Mouse (Mus musculus): ENCODE data around the gene Nepn. TPM values are rescaled to one million over a fixed set of nuclear protein-coding genes. Genes with fewer than 3 reads are reported as not detected.

Nepn gene
- total RNA-seq, 2 experiments from 2014 or later: not detected

DNA sequence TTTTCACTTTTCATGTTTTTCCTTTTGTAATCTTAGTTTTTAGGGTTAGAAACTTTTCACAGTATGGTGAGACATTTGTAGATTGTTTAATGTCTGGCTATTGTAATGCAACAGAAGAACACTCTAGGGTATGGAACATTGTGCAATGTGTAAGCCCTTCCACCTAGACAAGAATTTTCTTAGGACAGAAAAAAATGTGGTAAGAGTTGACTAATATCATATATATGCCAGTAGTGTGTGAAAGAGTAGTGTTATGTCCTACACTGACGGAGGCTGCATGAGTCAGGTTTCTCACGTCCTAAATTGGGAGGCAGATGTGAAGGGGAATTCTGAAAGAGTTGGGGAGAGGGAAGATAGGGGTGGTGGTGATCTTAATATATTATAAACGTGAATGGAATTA is 10.9 kb downstream of the Nepn start:
- ATAC-seq (replicated peaks; ENCODE audit: poor library complexity): no peak

GRCm38 (mm10) chr10:52405160-52405559 is 16.4 kb downstream of the Nepn start:
- no peak for ATAC-seq (replicated peaks; ENCODE audit: poor library complexity)

DNA sequence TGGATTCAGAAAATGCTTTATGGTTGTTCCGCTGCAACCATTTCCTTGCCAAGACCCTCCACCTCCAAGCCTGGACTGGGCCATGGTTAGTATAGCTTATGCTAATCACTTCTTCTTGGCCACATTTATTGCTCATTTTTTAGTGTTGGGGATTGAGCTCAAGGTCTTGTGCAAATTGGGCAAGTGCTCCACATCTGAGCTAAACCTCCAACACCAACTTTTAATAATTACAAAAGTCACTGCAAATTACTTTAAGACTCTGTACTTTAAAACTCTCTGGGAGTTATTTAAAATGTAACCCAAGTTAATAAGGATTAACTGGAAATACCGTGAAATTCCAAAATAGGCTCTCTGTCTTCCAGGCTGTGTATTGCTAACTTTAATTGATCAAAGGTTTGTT is 18.8 kb downstream of the Nepn start:
- no peak for ATAC-seq (replicated peaks; ENCODE audit: poor library complexity)

GRCm38 (mm10) chr10:52415020-52415419 is 26.2 kb downstream of the Nepn start:
- ATAC-seq (replicated peaks; ENCODE audit: poor library complexity): no peak

DNA sequence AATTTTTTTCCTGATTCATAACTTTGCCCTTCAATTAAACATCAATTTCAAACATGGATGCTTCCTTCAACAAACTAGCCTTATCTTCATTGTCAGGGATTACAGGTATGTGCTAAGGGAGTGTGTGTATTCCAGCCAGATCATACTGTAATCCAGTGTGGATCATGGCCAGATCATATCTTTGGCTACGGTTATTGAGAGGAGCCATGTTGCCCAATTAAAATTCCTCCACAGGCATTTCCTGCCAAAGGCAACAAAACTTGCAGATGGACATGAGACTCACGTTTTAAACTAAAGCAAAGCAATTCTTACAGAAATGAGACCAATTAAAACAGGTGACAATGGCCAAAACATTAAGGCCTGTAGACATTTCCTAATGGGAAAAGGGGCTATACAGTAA is 27.7 kb downstream of the Nepn start:
- ATAC-seq (replicated peaks; ENCODE audit: poor library complexity): no peak

DNA sequence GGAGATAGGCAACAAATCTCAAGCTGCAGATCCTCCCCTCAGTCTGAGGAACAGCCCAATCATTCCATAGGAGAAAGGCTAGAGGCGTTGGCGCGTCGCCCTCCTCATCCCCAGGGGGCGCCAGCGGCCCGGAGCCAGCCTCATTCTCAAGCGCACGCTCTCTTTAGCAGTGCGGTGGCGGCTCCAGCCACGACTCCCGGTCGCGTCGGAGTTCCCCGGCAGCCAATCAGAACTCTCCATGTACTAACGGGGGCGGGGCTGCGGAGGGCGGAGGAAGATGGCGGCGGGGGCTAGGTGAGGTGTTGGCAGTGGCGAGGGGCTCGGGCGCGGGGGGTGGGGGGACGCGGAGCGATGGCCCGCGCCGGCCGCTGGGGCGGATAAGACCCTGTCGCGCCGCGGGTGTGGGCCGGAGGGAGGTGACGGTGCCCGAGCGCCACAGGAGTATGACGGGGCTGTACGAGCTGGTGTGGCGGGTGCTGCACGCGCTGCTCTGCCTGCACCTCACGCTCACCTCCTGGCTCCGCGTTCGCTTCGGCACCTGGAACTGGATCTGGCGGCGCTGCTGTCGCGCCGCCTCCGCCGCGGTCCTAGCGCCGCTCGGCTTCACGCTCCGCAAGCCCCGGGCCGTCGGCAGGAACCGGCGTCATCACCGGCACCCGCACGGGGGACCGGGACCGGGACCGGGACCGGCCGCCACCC is 28.7 kb downstream of the Nepn start, which contains the start of gene Nus1:
TSS of gene Nus1 (plus strand) at position 249 of the 699 bp plus-strand sequence.
- peak; percentile 91 for ATAC-seq (replicated peaks; ENCODE audit: poor library complexity)

DNA sequence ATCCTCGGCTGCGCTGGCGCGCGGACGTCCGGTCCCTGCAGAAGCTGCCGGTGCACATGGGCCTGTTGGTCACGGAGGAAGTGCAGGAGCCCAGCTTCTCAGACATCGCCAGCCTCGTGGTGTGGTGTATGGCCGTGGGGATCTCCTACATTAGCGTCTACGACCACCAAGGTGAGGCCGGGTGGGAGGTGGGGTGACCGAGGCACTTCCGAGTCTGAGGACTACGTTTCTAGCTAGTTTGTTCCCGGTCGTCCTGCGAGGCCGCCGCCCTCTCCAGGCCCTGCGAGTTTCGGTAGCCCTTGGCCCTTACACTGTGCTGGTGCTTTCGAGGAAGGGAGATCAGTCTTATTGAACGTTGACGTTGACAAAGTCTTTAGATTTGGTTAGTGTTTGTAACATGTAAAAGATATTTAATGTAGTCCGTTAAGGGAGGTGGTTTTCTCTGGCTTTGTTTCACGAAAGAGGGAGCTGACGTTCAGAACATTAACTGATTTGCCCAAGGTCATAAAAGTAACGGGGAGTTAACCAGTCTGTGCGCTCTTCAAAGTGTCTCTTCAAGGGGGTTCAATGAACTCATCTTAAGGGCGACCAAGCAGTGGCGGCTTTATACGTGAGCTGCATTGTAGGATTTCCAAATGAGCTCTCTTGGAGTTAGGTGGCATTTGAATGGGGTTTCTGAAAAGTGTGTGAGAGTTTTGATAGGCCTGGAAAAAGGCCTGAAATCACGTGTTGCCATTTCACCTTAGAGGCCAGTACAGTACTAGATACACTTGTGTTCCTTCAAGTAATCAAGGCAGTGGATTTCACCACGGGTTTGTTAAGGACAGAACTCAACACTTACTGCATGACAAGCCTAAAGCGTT is 29.5 kb downstream of the Nepn start:
- ATAC-seq (replicated peaks; ENCODE audit: poor library complexity): peak; percentile 21

DNA sequence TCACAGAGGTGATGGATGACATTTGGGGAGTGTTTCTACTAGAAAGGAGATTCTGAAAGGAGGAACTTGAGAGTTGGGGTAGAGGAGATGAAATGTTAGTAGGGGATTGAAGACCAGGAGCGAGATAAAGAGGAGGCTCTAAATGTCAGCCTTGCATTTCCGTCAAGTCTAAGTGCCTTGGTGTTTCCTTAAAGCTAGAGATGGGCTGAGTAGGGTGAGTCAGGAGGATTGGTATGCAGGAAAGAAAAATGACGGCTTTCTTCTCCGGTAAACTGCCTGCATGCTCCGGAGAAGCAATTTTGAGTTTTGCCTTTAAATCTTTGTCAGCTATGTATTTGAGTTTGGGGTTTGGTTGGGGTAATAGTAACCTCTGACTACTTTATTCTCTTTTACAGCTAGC is 30.2 kb downstream of the Nepn start:
- no peak for ATAC-seq (replicated peaks; ENCODE audit: poor library complexity)

- ATAC-seq (replicated peaks; ENCODE audit: poor library complexity): no peak
Measured at GRCm38 (mm10) chr10:52419402-52419801, 30.6 kb downstream of the Nepn start.

DNA sequence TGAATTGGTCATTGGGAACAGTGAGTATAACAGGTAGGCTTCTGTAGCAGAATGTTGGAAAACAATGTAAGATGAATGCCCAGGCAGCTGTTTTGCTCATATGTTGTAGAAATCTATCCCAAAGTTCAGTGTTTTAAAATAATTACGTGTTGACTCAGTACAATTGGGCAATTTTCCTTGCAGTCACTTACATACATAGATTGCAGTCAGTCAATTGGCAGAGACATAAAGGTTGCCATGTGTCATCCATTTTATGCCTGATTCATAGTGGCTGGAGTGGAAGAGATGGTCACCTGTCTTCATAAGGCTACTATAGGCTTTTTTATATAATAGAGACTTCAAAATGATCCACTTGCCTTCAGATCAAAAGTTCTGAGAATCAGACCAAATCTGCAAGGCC is 31.8 kb downstream of the Nepn start:
- ATAC-seq (replicated peaks; ENCODE audit: poor library complexity): no peak

DNA sequence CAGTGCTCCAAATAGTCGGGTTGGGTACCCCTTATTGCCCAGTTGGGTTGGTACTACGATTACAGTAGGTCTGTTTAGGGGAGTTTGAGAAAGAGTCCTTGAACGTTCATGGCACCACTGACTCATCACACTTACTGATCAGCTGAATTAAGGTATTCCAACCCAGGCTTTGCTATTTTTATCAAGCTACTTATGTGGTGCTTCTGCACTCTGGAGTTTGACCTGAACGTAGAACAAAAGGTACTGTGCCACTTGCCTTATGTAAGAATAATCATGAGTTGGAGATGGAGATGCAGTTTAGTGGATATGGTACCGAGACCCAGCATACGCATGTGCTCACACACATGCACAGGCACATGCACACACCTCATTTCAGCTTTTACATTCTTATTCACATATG is 32.9 kb downstream of the Nepn start:
- no peak for ATAC-seq (replicated peaks; ENCODE audit: poor library complexity)

DNA sequence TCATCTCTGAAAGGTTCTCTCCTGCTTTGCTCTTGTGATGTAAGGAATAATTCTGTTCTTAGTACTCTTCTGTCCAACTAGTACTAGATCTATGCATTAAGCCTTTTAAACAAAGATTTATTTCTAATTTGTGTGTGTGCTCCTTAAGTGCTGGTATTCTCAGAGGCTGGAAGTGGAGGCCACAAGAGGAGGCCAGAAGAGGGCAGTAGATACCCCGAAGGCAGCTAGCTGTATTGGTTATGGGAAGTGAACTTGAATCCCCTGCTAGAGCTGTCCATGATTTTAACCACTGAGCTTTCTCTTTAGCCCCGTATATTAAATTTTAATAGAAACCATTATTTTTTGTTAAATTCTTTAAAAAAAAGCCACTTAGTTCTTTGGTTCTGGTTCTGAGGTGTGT is 34.3 kb downstream of the Nepn start:
- ATAC-seq (replicated peaks; ENCODE audit: poor library complexity): peak; percentile 75

DNA sequence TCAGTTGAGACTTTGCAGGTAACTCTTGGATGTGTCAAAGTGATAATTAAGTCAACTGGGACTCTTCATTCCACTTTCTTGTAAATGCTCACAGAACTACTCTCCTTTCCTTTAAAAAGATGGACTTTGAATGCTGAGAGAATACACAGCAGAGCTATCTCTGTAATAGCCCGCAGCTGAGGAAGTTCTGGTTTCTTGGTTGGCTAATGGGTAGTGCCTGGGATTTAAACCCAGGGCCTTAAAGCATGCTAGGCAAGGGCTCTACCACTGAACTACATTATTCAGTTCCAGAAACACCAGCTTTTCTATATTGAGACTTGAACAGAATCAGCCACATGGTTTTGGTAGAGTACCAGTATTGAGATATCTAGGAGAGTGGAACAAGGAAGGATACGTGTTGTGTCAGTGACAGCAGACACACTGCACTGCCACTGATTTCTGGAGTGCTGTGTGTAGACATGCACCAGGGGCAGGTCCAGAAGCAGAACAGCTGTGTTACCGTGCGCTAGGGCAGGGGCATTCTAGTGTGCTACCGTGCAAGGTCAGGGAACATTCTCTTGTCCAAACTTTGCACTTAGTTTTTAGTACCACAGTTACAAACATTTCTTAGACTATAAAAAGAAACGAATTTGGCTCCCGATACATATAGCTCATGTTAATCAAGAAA is 37.7 kb downstream of the Nepn start:
- no peak; the same call in 1 of the 2 replicates for ATAC-seq (replicated peaks; ENCODE audit: poor library complexity)

DNA sequence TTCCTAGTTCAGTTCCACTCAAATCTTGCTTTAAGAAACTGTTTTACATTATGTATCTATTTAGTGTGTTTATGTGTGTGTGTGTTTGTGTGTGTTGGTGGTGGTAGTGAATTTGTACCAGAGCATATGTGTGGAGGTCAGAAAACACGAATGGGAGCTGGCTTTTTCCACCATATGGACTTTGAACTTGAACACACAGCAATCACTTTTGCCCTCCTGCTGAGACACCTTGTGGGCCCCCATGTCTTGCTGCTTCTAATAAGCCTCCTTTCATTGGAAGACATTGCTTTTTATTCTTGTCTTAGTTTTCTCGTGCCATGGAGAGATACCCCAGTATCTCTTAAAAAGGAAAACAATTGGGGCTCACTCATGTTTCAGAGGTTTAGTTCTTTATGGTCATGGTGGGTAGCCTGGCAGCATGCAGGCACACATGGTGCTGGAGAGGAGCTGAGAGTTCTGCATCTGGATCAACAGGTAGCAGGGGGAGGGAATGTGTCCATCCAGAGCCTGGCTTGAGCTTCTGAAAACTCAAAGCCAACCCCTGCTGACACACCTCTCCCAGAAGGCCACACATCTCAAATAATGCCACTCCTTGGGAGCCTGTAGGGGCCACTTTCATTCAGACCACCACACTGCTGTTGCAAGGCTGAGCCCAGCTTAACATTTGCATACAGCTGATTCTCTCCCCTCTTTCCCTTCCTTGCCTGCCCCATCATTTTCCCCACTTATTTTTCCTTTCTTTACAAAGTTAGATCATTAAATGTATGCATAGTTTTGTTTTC is 39.1 kb downstream of the Nepn start:
- ATAC-seq (replicated peaks; ENCODE audit: poor library complexity): no peak

DNA sequence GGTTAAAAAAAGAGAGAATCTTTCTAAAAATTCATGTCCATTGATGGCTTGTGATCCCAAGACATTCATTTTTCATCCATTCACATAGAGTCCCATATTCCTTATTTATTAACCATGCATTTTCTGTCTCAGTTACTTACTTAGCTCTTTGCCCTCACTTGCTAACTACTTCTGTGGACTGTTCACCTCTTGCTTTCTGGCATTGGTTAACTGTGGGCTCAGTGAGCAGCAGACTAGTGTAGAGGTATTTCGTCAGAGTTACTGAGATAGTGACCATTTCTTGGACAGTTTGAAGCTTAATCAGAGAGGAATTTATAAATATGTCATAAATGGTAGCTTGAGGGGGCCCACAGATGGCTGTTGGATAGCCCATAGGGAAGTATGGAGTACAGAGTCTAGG is 42.2 kb downstream of the Nepn start:
- no peak for ATAC-seq (replicated peaks; ENCODE audit: poor library complexity)

DNA sequence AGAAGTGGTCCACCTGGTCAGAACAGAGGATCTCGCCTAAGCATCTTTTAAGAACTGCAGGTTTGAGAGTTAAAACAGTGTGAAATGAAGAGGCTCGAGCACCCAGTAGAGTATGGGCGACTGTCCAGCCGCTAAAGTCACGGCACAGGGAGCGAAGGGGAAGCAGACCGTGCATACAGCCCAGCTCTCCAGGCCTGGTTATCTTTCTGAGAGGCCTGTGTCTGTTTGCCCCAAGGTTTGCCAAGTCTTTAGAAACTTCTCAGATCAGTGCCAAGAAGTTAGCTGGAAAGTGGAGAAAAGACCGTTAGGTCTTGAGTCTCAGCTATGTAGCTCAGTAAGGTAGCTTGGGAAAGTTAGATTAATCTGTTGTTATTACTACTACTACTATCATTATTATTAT is 46.1 kb downstream of the Nepn start:
- no peak for ATAC-seq (replicated peaks; ENCODE audit: poor library complexity)

Other genes starting within 250 kb of the Nepn start
- gene Ros1, start 193.7 kb upstream of the Nepn start, total RNA-seq (2015): not detected in 2 replicates
- gene Ros1, start 193.7 kb upstream of the Nepn start, total RNA-seq (2017): not detected in 2 replicates
- gene Dcbld1, start 155.4 kb upstream of the Nepn start, total RNA-seq (2015): 0.07 and 0.30 TPM in 2 replicates
- 0.08 and 0.41 TPM in 2 replicates for gene Dcbld1, start 155.4 kb upstream of the Nepn start, total RNA-seq (2017)
- not detected in 2 replicates for gene Gm26741, start 30.2 kb upstream of the Nepn start, total RNA-seq (2015)
- gene Gm26741, start 30.2 kb upstream of the Nepn start, total RNA-seq (2017): not detected in 2 replicates
- gene Gopc, start 6.8 kb upstream of the Nepn start, total RNA-seq (2015): 14.5 and 17.4 TPM in 2 replicates
- gene Gopc, start 6.8 kb upstream of the Nepn start, total RNA-seq (2017): 16.3 and 17.2 TPM in 2 replicates
- gene Nus1, start 28.6 kb downstream of the Nepn start, total RNA-seq (2015): 33.7 and 37.2 TPM in 2 replicates
- 26.8 and 41.1 TPM in 2 replicates for gene Nus1, start 28.6 kb downstream of the Nepn start, total RNA-seq (2017)

Data from megakaryocyte progenitor cell, adult 5-6 weeks (primary cell).